Comparison of ENCODE assay signal across 10 mouse cellular contexts in the genomic region with DNA sequence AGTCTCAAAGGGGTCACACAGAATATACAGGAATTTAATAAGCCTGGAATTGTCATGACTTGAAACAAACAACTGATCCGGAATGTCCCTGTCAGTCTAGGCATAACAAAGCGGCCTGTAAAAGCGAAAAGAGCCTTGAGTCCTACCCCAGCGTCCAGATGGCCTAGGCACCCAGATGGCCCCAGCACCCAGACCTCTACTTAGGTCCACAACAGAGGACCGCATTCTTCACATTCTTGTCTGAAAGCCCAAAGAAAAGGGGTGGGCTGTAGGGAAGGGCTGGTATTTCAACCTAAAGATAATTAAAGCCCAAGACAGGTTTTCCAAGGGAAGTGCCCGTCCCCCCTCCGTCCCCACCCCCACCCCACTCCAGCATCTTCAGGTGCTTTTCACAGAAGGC. TPM values are rescaled to one million over a fixed set of nuclear protein-coding genes. Genes with fewer than 3 reads are reported as not detected.
DNase-seq lines count a peak whose midpoint lies in the region; ATAC-seq lines count a peak whose summit lies in the region.
"Had no signal": no experiment of that assay in that cellular context is flagged by ENCODE, and none has a peak within 500 bp of the region (broad histone marks: within the 10 kb centered on the region; RNA-seq: fewer than 3 reads in every experiment).

No protein-coding gene starts in this region.

- no peak for ATAC-seq in heart, embryonic 11.5 days (replicated peaks; ENCODE audit: insufficient number of reproducible peaks, low FRiP score, low TSS enrichment)
- no peak for ATAC-seq in liver, embryonic 12.5 days
- no peak for ATAC-seq in midbrain, embryonic 13.5 days
- ATAC-seq: inflammation-experienced regulatory T-cells, adult 6 months had no signal

- H3K9me3 ChIP-seq in heart, embryonic 11.5 days (replicated peaks; ENCODE audit: control insufficient read depth, low read length), result no peaks in the 10 kb centered on the region
- H3K9me3 ChIP-seq in liver, embryonic 12.5 days (replicated peaks), result no peaks in the 10 kb centered on the region
- no peaks in the 10 kb centered on the region for H3K9me3 ChIP-seq in midbrain, embryonic 13.5 days

- H3K27ac ChIP-seq in heart, embryonic 11.5 days (ENCODE audit: low read depth, low read length), result peak overlapping the region; percentile 68
- peak overlapping the region; percentile 5; the same call in 1 of the 2 replicates for H3K27ac ChIP-seq in liver, embryonic 12.5 days
- H3K27ac ChIP-seq in midbrain, embryonic 13.5 days, result peak overlapping the region; percentile 14; the same call in 1 of the 2 replicates

- 26% methylated on average over 7 of the region's 7 CpGs for WGBS in heart, embryonic 11.5 days (ENCODE audit: insufficient replicate concordance)
- WGBS in liver, embryonic 12.5 days (ENCODE audit: insufficient replicate concordance), result 75% methylated on average over 7 of the region's 7 CpGs
- WGBS in midbrain, embryonic 13.5 days, result 13% methylated on average over 7 of the region's 7 CpGs

- intact Hi-C loops in heart, postnatal 14 days (cut with DNase I), result no loop called here

- H3K4me1 ChIP-seq in heart, embryonic 11.5 days (ENCODE audit: control insufficient read depth, insufficient read depth, low read length), result peaks cover 58% of the 10 kb centered on the region
- peaks cover 93% of the 10 kb centered on the region for H3K4me1 ChIP-seq in liver, embryonic 12.5 days
- H3K4me1 ChIP-seq in midbrain, embryonic 13.5 days (replicated peaks), result peaks cover 16% of the 10 kb centered on the region

- no peak overlapping the region for H3K4me3 ChIP-seq in heart, embryonic 11.5 days (ENCODE audit: low read depth, low read length)
- no peak overlapping the region for H3K4me3 ChIP-seq in liver, embryonic 12.5 days
- no peak overlapping the region for H3K4me3 ChIP-seq in midbrain, embryonic 13.5 days (replicated peaks)

- H3K36me3 ChIP-seq in heart, embryonic 11.5 days (ENCODE audit: control insufficient read depth, insufficient read depth, low read length), result peaks cover 3% of the 10 kb centered on the region; the same call in 1 of the 2 replicates
- peaks cover 57% of the 10 kb centered on the region for H3K36me3 ChIP-seq in liver, embryonic 12.5 days
- H3K36me3 ChIP-seq in midbrain, embryonic 13.5 days, result no peaks in the 10 kb centered on the region

- peak overlapping the region; percentile 1; the same call in 1 of the 2 replicates for H3K4me2 ChIP-seq in heart, embryonic 11.5 days
- no peak overlapping the region for H3K4me2 ChIP-seq in liver, embryonic 12.5 days
- H3K4me2 ChIP-seq in midbrain, embryonic 13.5 days (replicated peaks), result no peak overlapping the region

- no peak for DNase-seq in heart, postnatal 14 days
- no peak for DNase-seq in liver
- DNase-seq in embryo, embryonic 10 days (ENCODE audit: low spot score), result peak; percentile 73
- no peak for DNase-seq in frontal cortex, adult 2 months (ENCODE audit: extremely low spot score in 1 of 2, low spot score in 1 of 2)
- no peak for DNase-seq in right cerebral cortex, postnatal 36 days (ENCODE audit: low spot score in 2 of 2)
- DNase-seq: adrenal gland, postnatal 10 days had no signal

- H3K9ac ChIP-seq in heart, embryonic 11.5 days (ENCODE audit: low read depth, low read length), result 0 out of 2 replicates have a peak overlapping the region, but pooled peaks have one; percentile 11
- H3K9ac ChIP-seq in liver, embryonic 12.5 days, result no peak overlapping the region
- H3K9ac ChIP-seq in midbrain, embryonic 13.5 days (replicated peaks), result 0 out of 2 replicates have a peak overlapping the region, but pooled peaks have one; percentile 12

- no peaks in the 10 kb centered on the region for H3K27me3 ChIP-seq in heart, embryonic 11.5 days (ENCODE audit: control insufficient read depth, insufficient read depth, low read length)
- no peaks in the 10 kb centered on the region for H3K27me3 ChIP-seq in liver, embryonic 12.5 days (replicated peaks)
- H3K27me3 ChIP-seq in midbrain, embryonic 13.5 days, result no peaks in the 10 kb centered on the region

RNA-seq across cellular contexts. Expression of gene Myh9, which starts 14.6 kb away (rescaled TPM):
- polyA plus RNA-seq in heart, embryonic 11.5 days (2014; fragmentation: Nextera tagmentation; extraction: Ambion mirVana), result 30.4 and 31.8 TPM in 2 replicates
- 100 to 1,000 TPM; 140 to 172 TPM for total RNA-seq in heart, postnatal 14 days (2021)
- polyA plus RNA-seq in liver, embryonic 12.5 days (2016; fragmentation: Nextera tagmentation; extraction: Ambion mirVana), result 32.5 and 34.2 TPM in 2 replicates
- polyA plus RNA-seq in midbrain, embryonic 13.5 days (2015; fragmentation: Nextera tagmentation; extraction: Ambion mirVana), result 11.8 and 14.1 TPM in 2 replicates
- polyA plus RNA-seq in frontal cortex, adult 2 months (2012; rRNA removed), result 34.4 and 38.7 TPM in 2 replicates

Comparison
In these comparisons a context has a peak if more than half of its experiments do, and no peak if none do; other contexts are left out.
1. H3K27ac ChIP-seq: peak in every context shown above with its lines; median percentile 68 in heart, embryonic 11.5 days; 14 in midbrain, embryonic 13.5 days; 5 in liver, embryonic 12.5 days.